Comparison of ENCODE assay signal across 8 mouse cellular contexts in the genomic region with DNA sequence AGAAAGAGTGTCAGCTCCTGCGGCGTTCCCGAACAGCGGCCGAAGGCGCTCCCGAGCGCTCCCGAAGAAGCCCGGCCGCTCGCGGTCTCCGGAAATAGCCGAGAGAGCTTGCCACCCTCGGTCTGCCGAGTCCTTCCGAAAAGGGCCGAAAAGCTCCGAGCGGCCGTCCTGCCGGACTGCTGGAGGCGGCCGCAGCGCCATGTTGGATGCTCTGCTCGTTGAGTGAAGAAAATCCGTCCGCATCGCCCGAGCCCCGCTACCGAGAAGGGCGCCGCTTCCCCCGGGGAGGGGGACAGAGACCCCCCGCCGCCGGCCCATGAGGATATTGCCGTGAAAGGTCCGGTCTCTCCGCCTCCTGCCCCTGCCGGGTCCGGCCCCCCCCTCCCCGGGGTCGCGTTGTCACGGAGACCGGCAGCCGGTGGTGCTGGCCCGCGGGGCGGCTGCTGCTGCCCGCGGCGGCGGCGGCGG. TPM values are rescaled to one million over a fixed set of nuclear protein-coding genes. Genes with fewer than 3 reads are reported as not detected.
DNase-seq lines count a peak whose midpoint lies in the region; ATAC-seq and TF ChIP-seq lines count a peak whose summit lies in the region.

No protein-coding gene starts in this region.

- no peaks in the 10 kb centered on the region for H3K36me3 ChIP-seq in hindbrain, postnatal 0 days (ENCODE audit: insufficient read depth, low read length)

- WGBS in hindbrain, postnatal 0 days: 1% methylated on average over 46 of the region's 59 CpGs

- peak overlapping the region; percentile 77 for H3K4me2 ChIP-seq in hindbrain, postnatal 0 days (ENCODE audit: low read depth, low read length)

- H3K9me3 ChIP-seq in hindbrain, postnatal 0 days (ENCODE audit: low read length): no peaks in the 10 kb centered on the region

- H3K4me3 ChIP-seq in hindbrain, postnatal 0 days (ENCODE audit: low read length): peak overlapping the region; percentile 94
- peak overlapping the region; percentile 95 for H3K4me3 ChIP-seq in left cerebral cortex, adult 2 months

- no peaks in the 10 kb centered on the region for H3K27me3 ChIP-seq in hindbrain, postnatal 0 days (ENCODE audit: insufficient read depth, low read length)

- DNase-seq in T-cell, adult 2 months (ENCODE audit: low spot score): peak; percentile 95
- DNase-seq in cerebellum, postnatal 4 days (ENCODE audit: low spot score in 2 of 2): peak; percentile 100
- peak; percentile 100 for DNase-seq in gastrocnemius, adult 18-20 months (ENCODE audit: low spot score)
- peak; percentile 99 for DNase-seq in hindbrain, postnatal 0 days (ENCODE audit: low spot score)
- peak; percentile 100 for DNase-seq in left cerebral cortex, adult 2 months (ENCODE audit: extremely low spot score in 1 of 2, low spot score in 2 of 2)
- peak; percentile 99 to 100 for DNase-seq in right cerebral cortex, adult 2 months (ENCODE audit: low spot score in 2 of 2)
- DNase-seq in urinary bladder, postnatal 14 days (ENCODE audit: low spot score): peak; percentile 100

- peaks cover 19% of the 10 kb centered on the region for H3K4me1 ChIP-seq in hindbrain, postnatal 0 days (ENCODE audit: insufficient read depth, low read length)

- TF ChIP-seq CTCF in hindbrain, postnatal 0 days (IDR thresholded peaks at IDR 0.05; ENCODE audit: low read depth): no peak
- TF ChIP-seq CTCF in left cerebral cortex, adult 2 months (IDR thresholded peaks at IDR 0.05): no peak

- peak overlapping the region; percentile 96 for H3K27ac ChIP-seq in hindbrain, postnatal 0 days
- H3K27ac ChIP-seq in left cerebral cortex, adult 2 months: peak overlapping the region; percentile 98

- intact Hi-C loops in left cerebral cortex, adult 2 months (cut with DNase I): loop anchor here (10.0 kb wide), 1 partner anchor 111 kb away; no protein-coding TSS in a partner anchor

- peak overlapping the region; percentile 99 for H3K9ac ChIP-seq in hindbrain, postnatal 0 days (replicated peaks; ENCODE audit: low read length)

- ATAC-seq in hindbrain, postnatal 0 days: peak; percentile 96
- ATAC-seq in megakaryocyte, adult 5-6 weeks (ENCODE audit: poor library complexity, severe bottlenecking): peak; percentile 90

RNA-seq across cellular contexts. Expression of a gene that starts 0.5 kb away (rescaled TPM):
- 100 to 1,000 TPM; 115 to 117 TPM for total RNA-seq in gastrocnemius, adult 18-20 months (2021)
- 51.1 and 55.9 TPM in 2 replicates for total RNA-seq in hindbrain, postnatal 0 days (2014; rRNA removed)
- polyA plus RNA-seq in hindbrain, postnatal 0 days (2015; fragmentation: Nextera tagmentation; extraction: Ambion mirVana): 32.3 and 36.5 TPM in 2 replicates
- 100 to 1,000 TPM; 179 to 187 TPM for total RNA-seq in left cerebral cortex, adult 2 months (2021)
- 65.6 and 77.6 TPM in 2 replicates for total RNA-seq in megakaryocyte, adult 5-6 weeks (2015)
- 47.6 and 64.3 TPM in 2 replicates for total RNA-seq in megakaryocyte, adult 5-6 weeks (2017)

Comparison
In these comparisons a context has a peak if more than half of its experiments do, and no peak if none do; other contexts are left out.
1. Peak in every context shown above with its lines: DNase-seq, ATAC-seq, H3K4me3 ChIP-seq and H3K27ac ChIP-seq.